Mouse (Mus musculus): ENCODE measurements around the gene Slc8a3.

Slc8a3 gene

DNA sequence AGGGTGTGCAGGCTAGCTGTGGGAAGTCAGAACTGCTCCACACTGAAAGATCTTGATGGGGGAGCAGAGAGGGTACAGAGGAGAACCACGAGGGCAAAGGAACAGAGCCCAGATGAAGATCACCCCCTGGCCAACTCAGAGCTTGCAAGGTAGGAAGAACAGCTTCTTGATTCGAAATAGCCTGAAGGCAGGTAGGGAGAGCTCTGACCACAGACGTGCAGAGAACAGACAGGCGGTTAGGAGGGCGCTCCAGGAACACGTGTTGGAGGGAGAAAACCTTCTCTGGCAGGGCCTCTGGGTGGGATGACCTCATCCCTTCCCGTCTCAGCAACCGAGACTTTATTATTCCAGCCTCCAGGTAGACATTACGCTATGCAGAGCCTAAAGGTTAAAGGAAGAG is 157.7 kb downstream of the Slc8a3 start:
- DNase-seq, result peak; percentile 45

DNA sequence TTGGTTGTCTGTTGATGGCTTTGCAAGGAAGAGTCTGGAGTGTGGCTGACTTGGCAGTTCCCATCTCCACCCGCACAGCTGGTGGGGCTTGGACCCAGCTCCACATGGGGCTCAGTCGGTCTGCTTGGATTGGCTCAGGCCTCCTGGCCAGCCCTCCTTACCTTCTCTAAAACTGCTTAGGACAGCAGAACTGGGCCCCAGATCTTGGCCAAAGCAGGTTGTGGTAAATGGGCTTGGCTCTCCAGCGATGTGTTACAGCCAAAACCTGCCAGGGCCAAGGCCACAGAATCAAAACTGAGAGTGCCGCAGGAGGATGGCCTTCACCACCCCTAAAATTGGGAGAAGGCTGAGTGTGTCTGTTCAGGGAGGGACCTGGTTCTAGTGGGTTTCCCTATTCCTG is 159.1 kb downstream of the Slc8a3 start:
- no peak for DNase-seq

DNA sequence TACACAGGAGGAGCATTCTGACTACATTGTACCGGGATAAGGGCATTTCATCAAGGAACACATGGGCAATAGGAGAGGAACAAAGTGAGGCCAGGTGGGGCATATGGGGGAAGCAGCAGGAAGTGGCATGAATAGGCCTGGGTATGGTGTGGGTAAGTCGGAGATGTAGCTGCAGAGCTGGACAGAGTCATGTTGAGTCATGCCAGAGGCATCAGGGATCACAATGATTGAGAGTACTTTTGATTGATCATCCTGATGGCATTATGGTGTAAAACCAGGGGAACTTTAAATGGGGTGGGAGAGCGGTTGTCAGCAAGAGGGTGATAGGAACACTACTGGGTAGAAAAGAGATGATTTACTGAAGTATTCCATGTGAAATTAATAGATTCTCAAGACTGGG is 160.0 kb downstream of the Slc8a3 start:
- no peak for DNase-seq

DNA sequence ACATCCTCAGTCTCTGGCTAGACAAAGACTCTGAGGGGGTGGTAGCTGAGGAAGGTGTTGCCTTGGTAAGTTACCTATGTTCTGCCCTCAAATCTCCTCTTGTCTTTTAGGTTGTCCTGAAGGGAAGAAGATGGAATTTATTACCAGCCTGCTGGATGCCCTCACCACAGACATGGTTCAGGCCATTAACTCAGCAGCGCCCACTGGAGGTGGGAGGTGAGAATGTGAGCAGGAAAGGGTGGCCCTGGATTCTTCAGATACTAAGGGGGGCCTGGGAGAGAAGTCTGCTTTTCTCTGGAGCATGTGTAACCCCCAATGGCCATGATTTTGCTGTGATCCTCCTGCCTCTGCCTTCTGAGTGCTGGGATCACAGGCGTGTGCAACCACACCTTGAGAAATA is 162.9 kb downstream of the Slc8a3 start:
- DNase-seq, result peak; percentile 12

DNA sequence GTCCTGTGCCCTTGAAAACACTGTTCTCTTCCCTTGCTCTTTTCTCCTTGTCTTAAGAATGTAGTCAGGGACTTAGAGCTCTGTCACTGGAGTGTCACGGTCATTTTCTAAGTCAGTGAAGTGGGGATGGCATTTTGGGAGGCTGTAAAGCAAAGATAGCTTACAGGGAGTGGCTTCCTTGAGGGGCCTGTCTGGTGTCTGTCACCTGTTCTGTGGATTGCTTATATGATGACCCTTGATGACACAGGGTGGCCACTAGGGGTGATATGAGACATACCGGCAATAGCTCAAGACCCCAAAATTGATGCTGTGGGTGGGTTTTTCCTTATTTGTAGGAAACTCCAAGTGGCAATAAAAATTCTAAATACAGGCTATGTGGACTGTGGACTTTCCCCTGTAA is 164.5 kb downstream of the Slc8a3 start:
- DNase-seq, result peak; percentile 36

DNA sequence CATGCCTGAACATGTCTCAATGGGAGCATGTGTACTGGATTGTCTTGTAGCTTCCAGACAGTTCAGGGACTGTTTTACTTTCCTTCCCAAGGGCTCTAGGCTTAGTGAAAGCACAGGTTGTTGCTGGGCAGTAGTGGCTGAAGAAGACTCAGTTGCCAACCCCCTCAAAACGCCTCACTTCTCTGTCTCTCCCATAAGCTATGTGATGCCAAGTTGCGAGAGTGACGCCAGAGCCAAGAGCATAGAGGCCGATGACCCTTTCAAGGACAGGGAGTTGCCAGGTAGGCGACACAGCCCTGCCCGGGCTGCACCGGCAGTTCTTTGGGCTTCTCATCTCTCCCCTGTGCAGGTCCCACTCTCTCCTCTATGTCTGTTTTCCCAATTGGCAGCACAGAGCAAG is 164.9 kb downstream of the Slc8a3 start:
- DNase-seq, result no peak

DNA sequence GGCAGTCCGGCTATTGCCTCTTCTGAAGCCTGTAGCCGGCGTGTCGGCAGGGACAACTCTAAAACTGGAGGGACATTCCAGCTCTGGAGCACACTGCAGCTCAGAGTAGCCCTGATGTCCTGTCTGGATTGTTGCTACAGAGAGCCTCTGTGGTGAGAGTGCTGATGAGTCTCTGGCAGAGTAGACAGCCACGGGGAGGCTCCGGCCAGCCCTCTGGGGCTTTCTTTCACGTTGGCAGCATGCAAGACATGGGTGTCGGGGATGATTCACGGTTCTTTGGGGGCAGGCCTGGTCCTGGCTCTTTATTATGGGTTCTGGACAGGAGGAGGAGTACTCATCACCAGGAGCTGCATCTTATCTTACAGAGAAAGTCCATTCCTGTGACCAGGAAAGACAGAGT is 165.8 kb downstream of the Slc8a3 start:
- no peak for DNase-seq

DNA sequence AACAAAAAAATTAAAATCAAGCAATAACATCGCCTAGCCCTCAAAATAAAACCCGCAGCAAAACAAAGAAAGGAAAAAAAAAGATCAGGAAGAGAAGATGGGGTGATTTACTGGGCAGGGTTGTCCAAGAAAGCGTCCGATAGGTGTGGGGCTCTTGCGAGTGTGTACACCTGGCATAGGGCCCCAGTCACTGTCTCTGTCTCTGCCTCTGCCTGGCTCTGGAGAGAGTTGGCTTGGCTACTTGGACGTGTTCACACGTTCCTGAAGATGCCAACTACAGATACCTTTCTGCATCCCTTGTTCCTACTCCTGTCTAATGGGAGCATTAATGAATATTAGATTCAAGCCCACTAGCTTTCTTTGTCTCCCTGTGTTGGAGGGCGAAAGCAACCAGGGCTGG is 166.4 kb downstream of the Slc8a3 start:
- no peak for DNase-seq

DNA sequence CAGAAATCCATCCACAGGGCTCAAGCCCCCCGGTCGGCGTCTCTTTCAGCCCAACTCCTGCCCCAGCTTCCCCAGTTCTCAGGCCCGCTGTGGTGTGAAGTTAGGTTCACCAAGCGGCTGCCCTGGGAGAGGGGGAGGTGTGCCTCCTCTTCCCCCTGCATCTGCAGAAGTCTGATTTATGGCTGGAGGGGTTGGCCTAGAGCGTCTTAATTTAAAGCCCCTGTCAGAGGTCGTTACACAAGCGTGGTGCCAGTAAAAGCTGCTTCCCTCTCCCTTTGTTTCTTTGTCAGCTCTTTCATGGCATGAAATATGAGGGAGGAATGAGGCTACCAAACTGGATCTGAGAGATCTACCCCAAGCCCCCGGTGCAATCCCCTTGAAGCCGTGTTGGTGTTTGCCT is 166.9 kb downstream of the Slc8a3 start:
- peak; percentile 35 for DNase-seq

DNA sequence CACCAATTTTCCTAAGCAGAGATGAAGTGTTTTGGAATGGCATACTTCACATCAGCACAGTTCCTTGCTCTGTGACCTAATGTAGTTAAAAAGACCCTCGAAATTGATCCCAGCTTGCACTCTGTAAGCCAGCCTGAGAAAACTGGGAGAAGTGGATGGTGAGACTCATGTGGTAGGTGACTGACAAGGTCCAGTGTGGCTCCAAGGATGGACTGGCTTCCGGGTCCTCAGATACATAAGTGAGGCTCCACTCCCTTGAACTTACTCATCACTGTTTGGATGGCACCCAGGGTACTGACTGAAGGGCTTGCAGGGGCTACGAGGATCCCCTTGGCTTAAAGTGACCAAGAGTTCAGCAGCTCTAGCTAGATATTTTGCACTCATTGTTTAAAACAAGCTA is 169.4 kb downstream of the Slc8a3 start:
- no peak for DNase-seq

DNA sequence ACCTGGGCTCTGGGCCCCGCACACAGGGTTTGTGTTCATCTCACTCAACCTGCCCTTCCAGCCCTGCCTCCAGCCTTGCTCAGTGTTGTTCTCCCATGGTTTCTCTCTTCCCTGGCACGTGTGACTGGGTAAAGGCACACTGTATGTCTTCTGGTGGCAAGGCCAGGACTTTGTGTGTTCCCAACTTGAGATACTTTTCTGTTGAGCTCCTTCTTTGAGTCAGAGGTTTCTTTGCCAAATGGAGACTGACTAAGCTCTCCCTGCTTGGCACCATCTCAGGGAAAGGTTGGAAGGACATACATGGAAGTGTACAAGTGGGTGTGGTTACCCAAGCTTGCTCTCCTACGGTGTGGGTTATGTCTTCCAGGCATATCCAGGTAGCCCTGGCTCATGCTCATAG is 169.8 kb downstream of the Slc8a3 start:
- no peak for DNase-seq

DNA sequence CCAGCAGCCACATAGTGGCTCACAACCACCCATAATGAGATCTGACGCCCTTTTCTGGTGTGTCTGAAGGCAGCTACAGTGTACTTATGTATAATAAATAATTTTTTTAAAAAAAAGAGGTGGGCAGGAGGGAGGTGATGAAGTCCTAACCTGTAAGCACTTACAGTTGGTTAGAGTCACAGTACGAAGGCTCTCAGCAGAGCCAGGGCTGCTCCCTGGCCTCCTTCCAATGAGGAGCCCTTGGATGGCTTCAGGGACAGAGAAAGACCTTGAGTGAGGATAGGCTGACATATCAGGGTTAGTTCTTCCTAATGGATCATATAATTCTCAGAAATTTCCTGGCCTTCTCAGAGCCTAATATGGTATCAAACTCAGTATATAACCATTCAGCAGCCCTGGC is 171.7 kb downstream of the Slc8a3 start:
- DNase-seq, result no peak

DNA sequence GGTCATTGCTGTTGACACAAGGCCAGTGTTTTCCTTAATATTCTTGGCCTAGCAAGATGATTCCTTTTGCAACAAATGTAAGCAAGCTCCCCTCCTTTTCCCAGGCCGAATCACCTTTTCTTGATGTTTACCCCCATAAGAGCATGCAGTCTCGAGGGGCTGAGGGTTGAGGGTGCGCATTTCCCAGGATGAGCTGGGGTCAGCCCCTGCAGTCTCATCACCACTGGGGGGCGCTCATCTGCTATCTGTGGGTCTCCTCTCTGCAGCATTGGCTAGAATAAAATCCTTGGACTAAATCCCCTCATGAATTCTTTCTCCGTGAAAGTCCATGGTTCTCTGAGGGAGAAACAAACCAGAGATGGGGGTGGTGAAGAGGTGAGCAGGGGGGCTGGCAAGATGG is 172.1 kb downstream of the Slc8a3 start:
- DNase-seq, result peak; percentile 60

DNA sequence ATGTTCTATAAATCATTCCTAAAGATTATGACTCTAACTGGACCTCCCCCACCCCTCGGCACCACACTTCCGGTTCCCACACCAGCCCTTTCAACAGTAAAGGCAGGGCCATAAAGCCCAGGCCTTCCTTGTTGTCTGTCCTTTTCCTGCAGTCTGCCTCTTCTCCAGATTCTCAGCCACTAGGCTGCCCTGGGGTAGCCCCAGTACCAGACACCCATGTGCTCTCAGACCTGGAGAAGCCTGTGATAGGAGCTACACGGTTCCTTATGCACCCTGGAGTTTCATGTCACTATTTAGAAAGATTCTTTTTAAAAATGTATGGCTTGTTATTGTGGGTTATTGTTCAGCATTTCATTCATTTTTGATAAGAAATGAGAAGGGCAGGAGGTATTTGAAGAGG is 172.6 kb downstream of the Slc8a3 start:
- no peak for DNase-seq

DNA sequence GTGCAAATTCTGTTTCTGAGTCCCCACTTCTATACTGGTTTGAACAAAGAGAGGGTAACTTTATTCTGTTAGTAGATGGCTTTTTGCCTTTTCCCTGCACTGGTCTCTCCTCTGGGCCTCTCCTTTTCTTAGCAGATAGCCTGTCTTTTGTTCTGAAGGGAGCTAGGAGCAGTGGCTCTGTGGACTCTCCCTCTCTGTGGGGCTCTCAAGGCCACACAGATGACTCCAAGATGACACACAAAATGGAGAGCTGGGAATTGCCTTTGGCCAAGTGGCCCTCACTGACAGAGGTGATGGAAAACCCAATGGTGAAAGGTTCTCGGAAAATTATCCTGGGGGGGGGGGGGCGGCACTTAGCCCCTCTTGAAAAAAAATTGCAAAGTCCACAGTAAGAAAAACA is 173.0 kb downstream of the Slc8a3 start:
- DNase-seq, result no peak

DNA sequence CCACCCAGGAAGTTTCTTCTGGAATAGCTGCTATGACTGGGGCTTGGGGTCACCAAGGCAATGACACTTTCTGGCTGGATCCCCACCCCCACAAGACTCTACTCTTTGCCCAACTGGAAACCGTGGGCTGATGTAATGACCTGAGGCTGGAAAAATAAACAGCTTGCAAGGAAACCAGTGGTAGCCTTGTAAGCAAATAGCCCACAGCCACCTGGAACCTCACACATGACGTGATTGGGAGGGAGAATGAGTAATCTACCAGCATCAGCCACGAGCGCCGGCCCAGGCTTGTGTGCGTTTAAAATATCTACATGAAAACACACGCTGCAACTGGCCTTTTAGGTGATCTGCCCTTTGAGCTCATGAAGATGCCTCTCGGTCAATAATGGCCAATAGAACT is 176.1 kb downstream of the Slc8a3 start:
- DNase-seq, result no peak

DNA sequence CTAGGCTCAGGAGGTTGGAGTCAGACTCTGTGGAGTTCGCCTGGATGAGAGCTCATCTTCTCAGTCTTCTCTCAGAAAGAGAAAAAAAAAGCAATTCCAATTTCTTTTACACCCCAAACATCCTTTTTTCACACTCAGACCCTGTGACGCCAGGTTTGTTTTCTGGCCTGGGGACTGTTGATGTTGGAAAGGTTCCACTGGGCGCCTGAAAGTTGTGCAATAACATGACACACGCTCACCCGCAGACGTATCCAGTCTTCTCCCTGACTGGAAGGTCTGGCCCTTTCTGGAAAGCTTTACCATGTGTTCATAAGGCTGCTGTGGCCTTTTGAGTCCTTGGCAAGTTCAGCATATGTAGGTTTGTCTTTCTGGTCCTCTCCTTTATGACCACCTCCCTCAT is 177.3 kb downstream of the Slc8a3 start:
- no peak for DNase-seq

DNA sequence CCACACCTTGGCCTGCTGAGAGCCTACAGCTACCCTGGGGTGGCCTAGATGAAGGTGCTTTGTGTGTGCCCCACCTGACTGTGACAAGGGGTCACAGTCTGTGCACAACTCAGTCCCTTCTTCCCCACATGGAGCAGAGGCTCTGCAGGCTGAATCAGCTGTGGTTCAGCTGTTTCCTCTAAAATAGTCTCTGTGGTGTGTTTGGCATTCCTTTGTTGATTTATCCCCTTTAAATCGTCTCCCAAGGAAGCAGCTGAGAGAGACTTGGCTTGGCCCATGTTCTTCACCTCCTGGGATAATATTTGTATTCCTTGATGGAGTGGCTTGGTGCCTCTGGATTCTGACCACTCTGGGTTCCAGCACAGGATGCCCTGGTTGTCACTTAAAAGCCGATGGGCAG is 180.9 kb downstream of the Slc8a3 start:
- no peak for DNase-seq

DNA sequence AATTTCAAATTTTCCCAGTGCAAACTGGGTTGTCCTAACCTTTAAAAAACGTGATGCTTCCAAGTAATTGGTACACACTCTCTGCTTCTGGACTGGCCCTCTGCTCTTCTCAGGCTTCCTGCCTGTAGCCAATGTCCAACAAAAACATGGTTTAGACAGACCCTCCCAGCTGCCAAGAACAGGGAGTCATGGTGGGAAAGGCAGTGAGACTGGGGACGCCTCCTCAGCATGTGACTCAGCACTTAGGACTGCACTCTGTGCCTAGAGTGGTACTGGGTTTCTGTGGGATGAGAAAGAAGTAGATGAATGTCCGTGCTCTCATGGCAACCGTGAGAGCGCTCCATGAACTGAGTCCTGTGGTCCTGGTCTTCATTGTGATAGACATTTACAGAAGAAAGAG is 182.1 kb downstream of the Slc8a3 start:
- DNase-seq, result no peak

DNA sequence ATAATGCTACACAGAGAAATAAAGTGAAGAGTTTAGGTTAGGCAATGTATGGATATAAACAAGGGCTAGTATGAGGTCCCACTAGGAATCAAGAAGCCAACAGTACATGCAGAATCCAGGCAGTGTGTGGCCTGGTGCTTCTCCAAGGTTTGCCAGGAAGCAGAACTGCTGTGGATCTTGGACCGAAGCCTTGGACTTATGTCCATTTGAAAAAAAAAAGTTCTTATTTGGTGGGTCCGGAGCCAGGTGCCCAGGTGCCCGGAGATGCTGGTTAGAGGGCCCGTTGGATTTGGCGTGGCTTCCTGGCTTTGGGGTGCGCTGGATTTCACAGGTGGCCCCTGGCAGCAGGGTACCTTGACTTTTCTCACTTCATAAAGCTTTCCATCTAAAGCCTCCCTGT is 185.0 kb downstream of the Slc8a3 start:
- DNase-seq, result no peak
